14 mouse cellular contexts compared by ENCODE assay signal in the genomic region with DNA sequence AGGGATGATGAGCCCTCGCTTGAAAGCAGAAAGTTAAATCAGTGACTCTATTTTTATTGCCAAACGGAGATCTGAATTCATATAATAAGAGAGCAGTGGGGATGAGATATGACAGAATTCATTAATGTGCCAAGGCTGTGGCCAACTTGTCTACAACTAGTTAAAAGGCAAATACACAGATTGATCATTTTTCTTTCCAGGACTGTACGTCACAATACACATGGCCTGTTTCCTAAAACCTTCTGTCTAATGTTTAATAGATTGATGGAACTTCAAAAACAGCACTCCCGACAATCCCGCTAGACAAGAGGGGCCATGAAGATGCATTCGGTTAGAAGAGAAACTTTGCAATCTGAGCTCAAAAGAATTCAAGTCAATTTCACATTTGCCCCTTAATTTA.
A peak's percentile ranks its signal among the peaks of the same experiment; 100 is the strongest.
DNase-seq lines count a peak whose midpoint lies in the region; ATAC-seq and TF ChIP-seq lines count a peak whose summit lies in the region.
"Had no signal": no experiment of that assay in that cellular context is flagged by ENCODE, and none has a peak within 500 bp of the region (broad histone marks: within the 10 kb centered on the region; RNA-seq: fewer than 3 reads in every experiment).

No protein-coding gene starts in this region.

- no peaks in the 10 kb centered on the region for H3K27me3 ChIP-seq in forebrain, embryonic 15.5 days
- no peaks in the 10 kb centered on the region for H3K27me3 ChIP-seq in forebrain, embryonic 12.5 days
- no peaks in the 10 kb centered on the region for H3K27me3 ChIP-seq in forebrain, postnatal 0 days (ENCODE audit: insufficient read depth, low read length)
- H3K27me3 ChIP-seq in forebrain, embryonic 10.5 days (ENCODE audit: poor library complexity, severe bottlenecking), result no peaks in the 10 kb centered on the region
- H3K27me3 ChIP-seq: embryonic facial prominence, embryonic 12.5 days had no signal

- no peak overlapping the region for H3K9ac ChIP-seq in forebrain, embryonic 15.5 days (replicated peaks)
- no peak overlapping the region for H3K9ac ChIP-seq in forebrain, embryonic 12.5 days
- no peak overlapping the region for H3K9ac ChIP-seq in forebrain, postnatal 0 days
- H3K9ac ChIP-seq: embryonic facial prominence, embryonic 12.5 days had no signal

- H3K4me2 ChIP-seq in forebrain, embryonic 15.5 days (replicated peaks), result no peak overlapping the region
- no peak overlapping the region for H3K4me2 ChIP-seq in forebrain, embryonic 12.5 days
- H3K4me2 ChIP-seq in forebrain, postnatal 0 days (ENCODE audit: low read depth), result no peak overlapping the region
- H3K4me2 ChIP-seq: embryonic facial prominence, embryonic 12.5 days had no signal

- no peaks in the 10 kb centered on the region for H3K9me3 ChIP-seq in forebrain, embryonic 15.5 days
- no peaks in the 10 kb centered on the region for H3K9me3 ChIP-seq in forebrain, embryonic 12.5 days
- no peaks in the 10 kb centered on the region for H3K9me3 ChIP-seq in forebrain, postnatal 0 days (ENCODE audit: low read length)
- H3K9me3 ChIP-seq in forebrain, embryonic 10.5 days, result no peaks in the 10 kb centered on the region
- H3K9me3 ChIP-seq: embryonic facial prominence, embryonic 10.5 days; embryonic facial prominence, embryonic 12.5 days had no signal

- H3K4me1 ChIP-seq in forebrain, embryonic 15.5 days, result no peaks in the 10 kb centered on the region
- H3K4me1 ChIP-seq in forebrain, embryonic 12.5 days, result no peaks in the 10 kb centered on the region
- H3K4me1 ChIP-seq in forebrain, postnatal 0 days (ENCODE audit: insufficient read depth), result no peaks in the 10 kb centered on the region
- H3K4me1 ChIP-seq in forebrain, embryonic 10.5 days, result no peaks in the 10 kb centered on the region
- H3K4me1 ChIP-seq: embryonic facial prominence, embryonic 10.5 days; embryonic facial prominence, embryonic 12.5 days had no signal

- ATAC-seq in forebrain, embryonic 15.5 days (replicated peaks), result 0 out of 2 replicates have a peak, but pooled peaks have one; percentile 35
- ATAC-seq in forebrain, embryonic 12.5 days (ENCODE audit: low FRiP score), result no peak
- peak; percentile 47; the same call in 1 of the 2 replicates for ATAC-seq in forebrain, postnatal 0 days

- 67% methylated on average over 6 of the region's 6 CpGs for WGBS in forebrain, embryonic 15.5 days
- WGBS in forebrain, embryonic 12.5 days, result 87% methylated on average over 6 of the region's 6 CpGs
- WGBS in forebrain, postnatal 0 days, result 57% methylated on average over 6 of the region's 6 CpGs
- WGBS in forebrain, embryonic 10.5 days, result 94% methylated on average over 6 of the region's 6 CpGs

- 0 out of 2 replicates have a peak overlapping the region, but pooled peaks have one; percentile 15 for H3K27ac ChIP-seq in forebrain, embryonic 15.5 days (replicated peaks)
- no peak overlapping the region for H3K27ac ChIP-seq in forebrain, embryonic 12.5 days
- H3K27ac ChIP-seq in forebrain, postnatal 0 days (ENCODE audit: low read depth, low read length), result no peak overlapping the region
- no peak overlapping the region for H3K27ac ChIP-seq in forebrain, embryonic 10.5 days
- H3K27ac ChIP-seq: embryonic facial prominence, embryonic 10.5 days; embryonic facial prominence, embryonic 12.5 days had no signal

- no peaks in the 10 kb centered on the region for H3K36me3 ChIP-seq in forebrain, embryonic 15.5 days
- no peaks in the 10 kb centered on the region for H3K36me3 ChIP-seq in forebrain, embryonic 12.5 days (replicated peaks)
- no peaks in the 10 kb centered on the region for H3K36me3 ChIP-seq in forebrain, postnatal 0 days (ENCODE audit: insufficient read depth)
- H3K36me3 ChIP-seq in forebrain, embryonic 10.5 days (replicated peaks), result no peaks in the 10 kb centered on the region
- H3K36me3 ChIP-seq: embryonic facial prominence, embryonic 10.5 days; embryonic facial prominence, embryonic 12.5 days had no signal

- no peak overlapping the region for H3K4me3 ChIP-seq in forebrain, embryonic 15.5 days
- no peak overlapping the region for H3K4me3 ChIP-seq in forebrain, embryonic 12.5 days (replicated peaks)
- H3K4me3 ChIP-seq in forebrain, postnatal 0 days (ENCODE audit: low read depth, low read length), result no peak overlapping the region
- H3K4me3 ChIP-seq in forebrain, embryonic 10.5 days, result no peak overlapping the region
- H3K4me3 ChIP-seq: embryonic facial prominence, embryonic 10.5 days; embryonic facial prominence, embryonic 12.5 days had no signal

- no peak for TF ChIP-seq CTCF in forebrain, postnatal 0 days (IDR thresholded peaks at IDR 0.05; ENCODE audit: low read depth)

- peak; percentile 58 for DNase-seq in forebrain, postnatal 0 days
- no peak for DNase-seq in forebrain, embryonic 10.5 days (ENCODE audit: extremely low spot score, low spot score)
- DNase-seq in brain, embryonic 18.5 days (ENCODE audit: low read depth, low spot score), result peak; percentile 56
- DNase-seq in adrenal gland, adult (ENCODE audit: inconsistent age in 2 of 2, low spot score in 1 of 2), result no peak
- DNase-seq: adrenal gland, adult 8-10 months; adrenal gland, postnatal 14 days; adrenal gland, postnatal 36 days; cerebellum, adult 11-12 months; cerebellum, postnatal 10 days; cerebellum, postnatal 25 days had no signal

Comparison
In these comparisons a context has a peak if more than half of its experiments do, and no peak if none do; other contexts are left out.
1. DNase-seq: peak in forebrain, postnatal 0 days (single experiment) and brain, embryonic 18.5 days (single experiment); none in forebrain, embryonic 10.5 days (single experiment) and adrenal gland, adult (0 of 2).